In genomic region chr17:56829171-56829570, GRCm38 (mm10) we compare ENCODE assay signal across 10 mouse cellular contexts. TPM values are rescaled to one million over a fixed set of nuclear protein-coding genes. Genes with fewer than 3 reads are reported as not detected.
A peak's percentile ranks its signal among the peaks of the same experiment; 100 is the strongest.
DNase-seq lines count a peak whose midpoint lies in the region; ATAC-seq and TF ChIP-seq lines count a peak whose summit lies in the region.
"Had no signal": no experiment of that assay in that cellular context is flagged by ENCODE, and none has a peak within 500 bp of the region (broad histone marks: within the 10 kb centered on the region; RNA-seq: fewer than 3 reads in every experiment).

No protein-coding gene starts in this region.

- H3K27ac ChIP-seq in lung, postnatal 0 days (ENCODE audit: low read length) = no peak overlapping the region
- no peak overlapping the region for H3K27ac ChIP-seq in forebrain, embryonic 13.5 days
- no peak overlapping the region for H3K27ac ChIP-seq in limb, embryonic 15.5 days
- H3K27ac ChIP-seq in stomach, embryonic 15.5 days = no peak overlapping the region

- no peak for TF ChIP-seq EP300 in lung, postnatal 0 days (IDR thresholded peaks at IDR 0.05)

- H3K4me1 ChIP-seq in lung, postnatal 0 days (ENCODE audit: insufficient read depth, low read depth, low read length) = peaks cover 5% of the 10 kb centered on the region; the same call in 1 of the 2 replicates
- peaks cover 20% of the 10 kb centered on the region for H3K4me1 ChIP-seq in forebrain, embryonic 13.5 days
- H3K4me1 ChIP-seq in limb, embryonic 15.5 days = peaks cover 14% of the 10 kb centered on the region
- H3K4me1 ChIP-seq in stomach, embryonic 15.5 days = 0 out of 2 replicates have a peak, but pooled peaks cover 12% of the 10 kb centered on the region

- no peaks in the 10 kb centered on the region for H3K36me3 ChIP-seq in lung, postnatal 0 days (ENCODE audit: insufficient read depth, low read length)
- no peaks in the 10 kb centered on the region for H3K36me3 ChIP-seq in forebrain, embryonic 13.5 days (ENCODE audit: poor library complexity, severe bottlenecking)
- no peaks in the 10 kb centered on the region for H3K36me3 ChIP-seq in limb, embryonic 15.5 days
- no peaks in the 10 kb centered on the region for H3K36me3 ChIP-seq in stomach, embryonic 15.5 days

- no peak for ATAC-seq in lung, postnatal 0 days
- ATAC-seq in forebrain, embryonic 13.5 days = no peak
- no peak for ATAC-seq in limb, embryonic 15.5 days (ENCODE audit: insufficient number of reproducible peaks, low FRiP score, low TSS enrichment, low read depth)
- ATAC-seq in stomach, embryonic 15.5 days (ENCODE audit: insufficient read depth, low FRiP score, low read depth) = no peak

- peak overlapping the region; percentile 88 for H3K4me2 ChIP-seq in lung, postnatal 0 days (replicated peaks; ENCODE audit: low read depth, low read length)
- peak overlapping the region; percentile 76 for H3K4me2 ChIP-seq in forebrain, embryonic 13.5 days
- peak overlapping the region; percentile 88 for H3K4me2 ChIP-seq in limb, embryonic 15.5 days
- H3K4me2 ChIP-seq in stomach, embryonic 15.5 days = peak overlapping the region; percentile 89

- 0 out of 2 replicates have a peak overlapping the region, but pooled peaks have one; percentile 26 for H3K9ac ChIP-seq in lung, postnatal 0 days (replicated peaks; ENCODE audit: low read depth)
- peak overlapping the region; percentile 68; the same call in 1 of the 2 replicates for H3K9ac ChIP-seq in forebrain, embryonic 13.5 days
- peak overlapping the region; percentile 37; the same call in 1 of the 2 replicates for H3K9ac ChIP-seq in limb, embryonic 15.5 days
- no peak overlapping the region for H3K9ac ChIP-seq in stomach, embryonic 15.5 days

- TF ChIP-seq CTCF in lung, postnatal 0 days (IDR thresholded peaks at IDR 0.05) = no peak

- H3K4me3 ChIP-seq in lung, postnatal 0 days (ENCODE audit: low read depth, low read length) = peak overlapping the region; percentile 69; the same call in 1 of the 2 replicates
- peak overlapping the region; percentile 57 for H3K4me3 ChIP-seq in forebrain, embryonic 13.5 days
- H3K4me3 ChIP-seq in limb, embryonic 15.5 days = peak overlapping the region; percentile 67
- H3K4me3 ChIP-seq in stomach, embryonic 15.5 days (replicated peaks) = peak overlapping the region; percentile 55

- no peaks in the 10 kb centered on the region for H3K9me3 ChIP-seq in lung, postnatal 0 days (ENCODE audit: low read length)
- no peaks in the 10 kb centered on the region for H3K9me3 ChIP-seq in forebrain, embryonic 13.5 days (replicated peaks)
- H3K9me3 ChIP-seq in limb, embryonic 15.5 days = no peaks in the 10 kb centered on the region
- no peaks in the 10 kb centered on the region for H3K9me3 ChIP-seq in stomach, embryonic 15.5 days

- 28% methylated on average over 11 of the region's 11 CpGs for WGBS in lung, postnatal 0 days
- WGBS in forebrain, embryonic 13.5 days = 27% methylated on average over 11 of the region's 11 CpGs
- WGBS in limb, embryonic 15.5 days = 34% methylated on average over 11 of the region's 11 CpGs
- 43% methylated on average over 11 of the region's 11 CpGs for WGBS in stomach, embryonic 15.5 days

- no peak for DNase-seq in lung, postnatal 0 days (ENCODE audit: low spot score)
- DNase-seq in lung, postnatal 36 days = no peak
- DNase-seq in gastrocnemius, adult 18-20 months (ENCODE audit: low spot score) = no peak
- no peak for DNase-seq in gastrocnemius, postnatal 4 days (ENCODE audit: low spot score in 2 of 2)
- no peak for DNase-seq in right cerebral cortex, postnatal 4 days
- DNase-seq: spleen, adult 18-20 months had no signal

- H3K27me3 ChIP-seq in lung, postnatal 0 days (replicated peaks; ENCODE audit: insufficient read depth, low read length) = no peaks in the 10 kb centered on the region
- peaks cover 7% of the 10 kb centered on the region; the same call in 1 of the 2 replicates for H3K27me3 ChIP-seq in forebrain, embryonic 13.5 days
- H3K27me3 ChIP-seq in limb, embryonic 15.5 days = peaks cover 22% of the 10 kb centered on the region
- no peaks in the 10 kb centered on the region for H3K27me3 ChIP-seq in stomach, embryonic 15.5 days (replicated peaks)

RNA-seq across cellular contexts. Expression of gene Rfx2, which starts 1.6 kb away (rescaled TPM):
- polyA plus RNA-seq in lung, postnatal 0 days (2015; fragmentation: Nextera tagmentation; extraction: Ambion mirVana) = 5.9 and 6.6 TPM in 2 replicates
- polyA plus RNA-seq in forebrain, embryonic 13.5 days (2015; fragmentation: Nextera tagmentation; extraction: Ambion mirVana) = 5.8 and 6.9 TPM in 2 replicates
- 6.0 and 6.1 TPM in 2 replicates for polyA plus RNA-seq in limb, embryonic 15.5 days (2015; fragmentation: Nextera tagmentation; extraction: Ambion mirVana)
- 6.1 and 6.6 TPM in 2 replicates for polyA plus RNA-seq in stomach, embryonic 15.5 days (2015; fragmentation: Nextera tagmentation; extraction: Ambion mirVana)
- total RNA-seq in gastrocnemius, adult 18-20 months (2021) = 1 to 10 TPM; 2.1 to 3.1 TPM
- 10 to 100 TPM in 1 of 2 experiments, 1 to 10 TPM in 1; 8.2 to 10.6 TPM for total RNA-seq in gastrocnemius, postnatal 4 days (2021)

RNA-seq across cellular contexts. Expression of gene Acsbg2, which starts 45.1 kb away (rescaled TPM):
- not detected in 2 replicates for polyA plus RNA-seq in lung, postnatal 0 days (2015; fragmentation: Nextera tagmentation; extraction: Ambion mirVana)
- not detected in 2 replicates for polyA plus RNA-seq in forebrain, embryonic 13.5 days (2015; fragmentation: Nextera tagmentation; extraction: Ambion mirVana)
- polyA plus RNA-seq in limb, embryonic 15.5 days (2015; fragmentation: Nextera tagmentation; extraction: Ambion mirVana) = 0.06 TPM in 1 of 2 replicates, not detected in the other
- not detected in 2 replicates for polyA plus RNA-seq in stomach, embryonic 15.5 days (2015; fragmentation: Nextera tagmentation; extraction: Ambion mirVana)
- total RNA-seq in gastrocnemius, adult 18-20 months (2021) = not detected
- total RNA-seq in gastrocnemius, postnatal 4 days (2021) = not detected
- total RNA-seq: liver, adult 2 months had no signal
- polyA plus RNA-seq: liver, adult 2 months had no signal

RNA-seq across cellular contexts. Expression of gene 1700061G19Rik, which starts 46.1 kb away (rescaled TPM):
- 0.15 and 0.23 TPM in 2 replicates for polyA plus RNA-seq in lung, postnatal 0 days (2015; fragmentation: Nextera tagmentation; extraction: Ambion mirVana)
- polyA plus RNA-seq in forebrain, embryonic 13.5 days (2015; fragmentation: Nextera tagmentation; extraction: Ambion mirVana) = 0.33 and 0.45 TPM in 2 replicates
- polyA plus RNA-seq in limb, embryonic 15.5 days (2015; fragmentation: Nextera tagmentation; extraction: Ambion mirVana) = 0.16 and 0.24 TPM in 2 replicates
- 0.31 and 0.63 TPM in 2 replicates for polyA plus RNA-seq in stomach, embryonic 15.5 days (2015; fragmentation: Nextera tagmentation; extraction: Ambion mirVana)
- not detected for total RNA-seq in gastrocnemius, adult 18-20 months (2021)
- not detected for total RNA-seq in gastrocnemius, postnatal 4 days (2021)
- total RNA-seq: liver, adult 2 months had no signal

RNA-seq across cellular contexts. Expression of gene Prr22, which starts 59.1 kb away (rescaled TPM):
- 0.23 and 0.33 TPM in 2 replicates for polyA plus RNA-seq in lung, postnatal 0 days (2015; fragmentation: Nextera tagmentation; extraction: Ambion mirVana)
- polyA plus RNA-seq in forebrain, embryonic 13.5 days (2015; fragmentation: Nextera tagmentation; extraction: Ambion mirVana) = 1.2 and 1.3 TPM in 2 replicates
- 0.72 and 1.00 TPM in 2 replicates for polyA plus RNA-seq in limb, embryonic 15.5 days (2015; fragmentation: Nextera tagmentation; extraction: Ambion mirVana)
- 1.3 and 1.4 TPM in 2 replicates for polyA plus RNA-seq in stomach, embryonic 15.5 days (2015; fragmentation: Nextera tagmentation; extraction: Ambion mirVana)
- total RNA-seq in gastrocnemius, adult 18-20 months (2021) = under 1 TPM; 0.16 to 0.28 TPM
- total RNA-seq in gastrocnemius, postnatal 4 days (2021) = under 1 TPM; 0.47 to 0.49 TPM
